Mouse (Mus musculus): Measurements from ENCODE around the gene Myl7.

DNA sequence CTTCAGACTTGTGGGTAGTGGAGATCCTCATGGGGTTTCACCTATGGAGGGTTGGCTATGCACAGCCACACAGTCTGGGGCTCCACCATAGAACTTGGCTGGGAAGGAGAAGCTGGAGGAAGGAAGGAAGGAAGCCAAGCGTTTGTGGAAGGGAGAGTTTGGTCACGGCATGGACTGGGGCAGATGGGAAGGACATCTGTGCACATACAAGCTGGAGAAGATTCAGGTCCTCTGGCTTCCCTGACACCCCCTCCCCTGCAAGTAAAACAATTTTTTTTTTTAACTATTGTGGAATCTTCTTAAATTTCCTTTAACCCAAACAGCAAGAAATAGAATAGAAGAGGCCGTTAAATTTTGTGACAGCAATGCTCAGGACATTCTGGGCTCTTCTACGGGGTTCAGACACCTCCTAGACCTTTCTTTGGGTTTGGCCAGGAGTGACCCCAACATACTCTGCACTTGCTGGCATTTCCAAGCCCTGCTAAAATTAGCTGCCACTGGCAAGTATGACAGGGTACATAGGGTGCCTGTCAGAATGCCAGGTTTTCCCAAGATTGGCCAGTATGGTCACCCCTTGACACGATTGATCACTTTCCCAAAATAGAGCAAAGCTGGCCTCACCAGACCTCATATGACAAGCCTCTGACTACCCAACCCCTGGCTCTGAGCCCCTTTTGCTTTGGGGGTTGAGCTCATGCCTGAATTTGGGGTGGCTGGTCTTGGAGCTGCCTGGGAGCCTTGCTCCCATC lies 17.0 kb upstream of the Myl7 start:
- no peak for TF ChIP-seq POLR2A (IDR thresholded peaks at IDR 0.05; ENCODE audit: borderline replicate concordance, extremely low read depth, low read depth, low read length)
- no peak for TF ChIP-seq CTCF (IDR thresholded peaks at IDR 0.05; ENCODE audit: insufficient read depth, low read length)

Measured in lung, adult 2 months (tissue).